Mouse (Mus musculus): Measurements from ENCODE around the gene Slc15a5. TPM values are rescaled to one million over a fixed set of nuclear protein-coding genes. Genes with fewer than 3 reads are reported as not detected.

The Slc15a5 gene
- total and polyA plus RNA-seq, 3 experiments = not detected

GRCm38 (mm10) chr6:138071505-138072107 lies 8.1 kb downstream of the Slc15a5 start:
- no peak overlapping the region for H3K9ac ChIP-seq (ENCODE audit: low read depth, low read length)
- H3K79me2 ChIP-seq (replicated peaks; ENCODE audit: control insufficient read depth, insufficient read depth, low read length) = no peaks in the 10 kb centered on the region
- no peak overlapping the region for H3K4me3 ChIP-seq
- no peaks in the 10 kb centered on the region for H3K4me1 ChIP-seq (ENCODE audit: control insufficient read depth, insufficient read depth, low read length)
- TF ChIP-seq POLR2A (IDR thresholded peaks at IDR 0.05; ENCODE audit: insufficient read depth, low read depth, low read length) = no peak
- no peak for TF ChIP-seq EP300 (IDR thresholded peaks at IDR 0.05; ENCODE audit: insufficient read depth, low read depth, low read length)
- no peak for TF ChIP-seq CTCF (IDR thresholded peaks at IDR 0.05)
- H3K27ac ChIP-seq = no peak overlapping the region
- no peaks in the 10 kb centered on the region for H3K27me3 ChIP-seq (ENCODE audit: control insufficient read depth, insufficient read depth, low read length)
- WGBS = 47% methylated on average over 4 of the region's 4 CpGs
- intact Hi-C loops (cut with DNase I) = loop anchor here (1.0 kb wide), 1 partner anchor 23 kb away; no protein-coding TSS in a partner anchor
- no peak for DNase-seq
- H3K36me3 ChIP-seq (ENCODE audit: control insufficient read depth, insufficient read depth, low read length) = no peaks in the 10 kb centered on the region

DNA sequence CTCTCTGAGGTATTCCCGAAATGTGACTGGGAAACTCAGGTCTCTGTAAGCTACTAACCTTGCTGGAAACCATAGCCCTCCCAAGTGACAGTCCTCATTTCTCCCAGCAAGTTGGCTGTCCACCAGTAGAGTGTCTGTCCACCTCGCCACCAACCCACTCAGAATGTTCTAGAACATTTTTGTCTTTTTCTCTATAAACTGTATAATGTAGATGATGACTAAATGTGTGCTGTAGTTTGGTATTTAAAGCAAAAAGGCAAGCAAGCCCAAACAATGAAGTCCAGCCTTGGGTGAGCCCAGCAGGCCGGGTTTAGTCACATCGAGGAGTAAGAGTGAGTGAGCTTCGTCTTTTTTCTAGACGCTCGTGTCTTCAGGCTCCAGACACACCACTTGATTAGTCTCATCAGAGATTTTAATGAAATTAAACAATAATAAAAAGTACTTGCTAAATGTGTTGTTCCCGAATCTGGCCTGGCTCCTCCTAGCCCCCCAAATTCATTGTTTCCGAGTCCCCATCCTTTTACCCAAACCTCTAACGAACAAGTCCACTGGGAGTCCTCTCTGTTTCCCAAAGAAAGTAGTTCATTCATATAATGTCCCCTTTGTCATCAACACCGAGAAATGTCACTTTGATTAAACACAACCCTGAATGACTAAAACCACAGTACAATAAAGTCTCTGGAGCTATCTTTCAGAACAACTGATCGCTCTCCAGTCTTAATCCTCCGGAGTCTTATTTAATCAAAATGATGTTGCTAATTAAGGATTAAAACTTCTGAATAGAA lies 8.8 kb downstream of the Slc15a5 start:
- intact Hi-C loops (cut with DNase I) = loop anchor here (1.0 kb wide), 1 partner anchor 23 kb away; no protein-coding TSS in a partner anchor
- Histone ChIP-seq H3K79me2 (replicated peaks; ENCODE audit: control insufficient read depth, insufficient read depth, low read length) (no peaks in the 10 kb centered on the region), H3K27ac (no peak overlapping the region), H3K9ac (ENCODE audit: low read depth, low read length) (no peak overlapping the region), H3K4me3 (no peak overlapping the region), H3K36me3 (ENCODE audit: control insufficient read depth, insufficient read depth, low read length) (no peaks in the 10 kb centered on the region), H3K27me3 (ENCODE audit: control insufficient read depth, insufficient read depth, low read length) (no peaks in the 10 kb centered on the region), H3K4me1 (ENCODE audit: control insufficient read depth, insufficient read depth, low read length) (no peaks in the 10 kb centered on the region)
- TF ChIP-seq POLR2A (IDR thresholded peaks at IDR 0.05; ENCODE audit: insufficient read depth, low read depth, low read length) (no peak), EP300 (IDR thresholded peaks at IDR 0.05; ENCODE audit: insufficient read depth, low read depth, low read length) (no peak), CTCF (IDR thresholded peaks at IDR 0.05) (no peak)
- no peak for DNase-seq
- 80% methylated on average over 13 of the region's 13 CpGs for WGBS

DNA sequence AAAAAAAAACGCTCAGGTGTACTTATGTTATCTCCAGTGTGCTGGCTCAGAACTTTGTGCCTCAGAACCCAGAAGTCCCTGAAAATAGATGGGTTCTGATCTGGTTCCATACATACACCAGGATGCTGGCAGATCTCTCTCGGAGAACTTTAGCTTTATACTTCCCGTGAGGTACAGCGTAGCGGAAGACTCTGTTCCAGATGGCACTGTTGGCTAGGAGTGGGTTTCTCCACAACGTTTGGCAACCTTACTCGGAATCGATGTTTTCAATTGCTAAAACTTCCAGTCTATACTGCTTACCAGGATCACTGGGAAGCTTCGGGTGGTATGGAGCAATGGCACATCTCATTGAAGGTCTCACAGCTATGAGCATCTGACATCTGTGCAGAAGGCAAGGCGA lies 9.8 kb downstream of the Slc15a5 start:
- H3K27me3 ChIP-seq (ENCODE audit: control insufficient read depth, insufficient read depth, low read length) = no peaks in the 10 kb centered on the region
- no peaks in the 10 kb centered on the region for H3K36me3 ChIP-seq (ENCODE audit: control insufficient read depth, insufficient read depth, low read length)
- intact Hi-C loops (cut with DNase I) = no loop called here
- TF ChIP-seq POLR2A (IDR thresholded peaks at IDR 0.05; ENCODE audit: insufficient read depth, low read depth, low read length) (no peak), CTCF (IDR thresholded peaks at IDR 0.05) (no peak), EP300 (IDR thresholded peaks at IDR 0.05; ENCODE audit: insufficient read depth, low read depth, low read length) (no peak)
- H3K9ac ChIP-seq (ENCODE audit: low read depth, low read length) = no peak overlapping the region
- no peak overlapping the region for H3K27ac ChIP-seq
- no peak overlapping the region for H3K4me3 ChIP-seq
- DNase-seq = no peak
- no peaks in the 10 kb centered on the region for H3K79me2 ChIP-seq (replicated peaks; ENCODE audit: control insufficient read depth, insufficient read depth, low read length)
- WGBS = 90% methylated on average over 10 of the region's 10 CpGs
- no peaks in the 10 kb centered on the region for H3K4me1 ChIP-seq (ENCODE audit: control insufficient read depth, insufficient read depth, low read length)

GRCm38 (mm10) chr6:138055572-138055971 lies 24.1 kb downstream of the Slc15a5 start:
- no peaks in the 10 kb centered on the region for H3K4me1 ChIP-seq (ENCODE audit: control insufficient read depth, insufficient read depth, low read length)
- H3K36me3 ChIP-seq (ENCODE audit: control insufficient read depth, insufficient read depth, low read length) = no peaks in the 10 kb centered on the region
- no peak overlapping the region for H3K4me3 ChIP-seq
- H3K79me2 ChIP-seq (replicated peaks; ENCODE audit: control insufficient read depth, insufficient read depth, low read length) = no peaks in the 10 kb centered on the region
- TF ChIP-seq EP300 (IDR thresholded peaks at IDR 0.05; ENCODE audit: insufficient read depth, low read depth, low read length) (no peak), CTCF (IDR thresholded peaks at IDR 0.05) (no peak), POLR2A (IDR thresholded peaks at IDR 0.05; ENCODE audit: insufficient read depth, low read depth, low read length) (no peak)
- no peak for DNase-seq
- intact Hi-C loops (cut with DNase I) = loop anchor here (5.0 kb wide), 1 partner anchor 87 kb away; the partner anchor contains the start of gene Mgst1
- no peak overlapping the region for H3K27ac ChIP-seq
- H3K27me3 ChIP-seq (ENCODE audit: control insufficient read depth, insufficient read depth, low read length) = no peaks in the 10 kb centered on the region; the same call in 1 of the 2 replicates
- H3K9ac ChIP-seq (ENCODE audit: low read depth, low read length) = no peak overlapping the region
- WGBS = 49% methylated on average over 15 of the region's 15 CpGs

DNA sequence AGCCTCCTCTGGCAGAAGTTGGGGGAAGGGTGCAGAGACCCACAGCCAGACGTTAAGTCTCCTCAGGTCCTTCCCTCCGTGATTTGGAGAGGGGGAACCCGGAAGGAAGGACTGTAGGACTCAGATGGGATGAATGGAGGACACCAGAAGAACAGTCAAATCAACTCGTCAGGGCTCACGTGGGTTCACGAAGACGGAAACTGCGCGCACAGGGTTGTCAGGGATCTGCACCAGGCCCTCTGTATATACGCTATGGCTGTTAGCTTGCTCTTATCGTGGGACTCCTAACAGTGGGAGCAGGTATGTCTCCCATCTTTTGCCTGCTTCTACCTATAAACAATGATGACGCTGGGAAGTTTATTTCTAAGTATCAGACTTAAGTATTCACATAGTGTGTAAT lies 24.8 kb downstream of the Slc15a5 start:
- intact Hi-C loops (cut with DNase I) = loop anchor here (5.0 kb wide), 1 partner anchor 87 kb away; the partner anchor contains the start of gene Mgst1
- H3K4me3 ChIP-seq = no peak overlapping the region
- DNase-seq = no peak
- H3K9ac ChIP-seq (ENCODE audit: low read depth, low read length) = no peak overlapping the region
- no peaks in the 10 kb centered on the region for H3K79me2 ChIP-seq (replicated peaks; ENCODE audit: control insufficient read depth, insufficient read depth, low read length)
- TF ChIP-seq POLR2A (IDR thresholded peaks at IDR 0.05; ENCODE audit: insufficient read depth, low read depth, low read length) (no peak), EP300 (IDR thresholded peaks at IDR 0.05; ENCODE audit: insufficient read depth, low read depth, low read length) (no peak), CTCF (IDR thresholded peaks at IDR 0.05) (no peak)
- no peaks in the 10 kb centered on the region for H3K4me1 ChIP-seq (ENCODE audit: control insufficient read depth, insufficient read depth, low read length)
- no peaks in the 10 kb centered on the region for H3K36me3 ChIP-seq (ENCODE audit: control insufficient read depth, insufficient read depth, low read length)
- WGBS = 82% methylated on average over 12 of the region's 12 CpGs
- H3K27me3 ChIP-seq (ENCODE audit: control insufficient read depth, insufficient read depth, low read length) = no peaks in the 10 kb centered on the region; the same call in 1 of the 2 replicates
- H3K27ac ChIP-seq = no peak overlapping the region

DNA sequence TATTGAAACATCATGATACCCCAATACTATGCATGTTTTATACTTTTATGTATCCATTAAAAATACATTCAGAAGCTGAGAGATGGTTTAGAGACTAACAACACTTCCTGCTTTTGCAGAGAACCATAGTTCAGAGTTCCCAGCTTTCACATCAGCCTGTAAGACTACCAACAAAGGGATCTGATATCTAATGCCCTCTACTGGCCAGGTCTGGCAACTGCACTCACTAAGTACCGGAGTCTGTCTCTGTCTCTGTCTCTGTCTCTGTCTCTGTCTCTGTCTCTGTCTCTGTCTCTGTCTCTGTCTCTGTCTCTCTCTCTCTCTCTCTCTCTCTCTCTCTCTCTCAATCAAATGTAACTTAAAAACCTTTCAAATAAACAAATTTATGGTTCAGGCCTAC lies 25.6 kb downstream of the Slc15a5 start:
- no peaks in the 10 kb centered on the region for H3K36me3 ChIP-seq (ENCODE audit: control insufficient read depth, insufficient read depth, low read length)
- no peak overlapping the region for H3K27ac ChIP-seq
- intact Hi-C loops (cut with DNase I) = no loop called here
- no peak overlapping the region for H3K9ac ChIP-seq (ENCODE audit: low read depth, low read length)
- WGBS = 63% methylated on average over 1 of the region's 1 CpGs
- peak; percentile 61 for TF ChIP-seq CTCF (IDR thresholded peaks at IDR 0.05)
- no peak for TF ChIP-seq EP300 (IDR thresholded peaks at IDR 0.05; ENCODE audit: insufficient read depth, low read depth, low read length)
- H3K79me2 ChIP-seq (replicated peaks; ENCODE audit: control insufficient read depth, insufficient read depth, low read length) = no peaks in the 10 kb centered on the region
- no peak for DNase-seq
- no peaks in the 10 kb centered on the region; the same call in 1 of the 2 replicates for H3K27me3 ChIP-seq (ENCODE audit: control insufficient read depth, insufficient read depth, low read length)
- no peaks in the 10 kb centered on the region for H3K4me1 ChIP-seq (ENCODE audit: control insufficient read depth, insufficient read depth, low read length)
- H3K4me3 ChIP-seq = no peak overlapping the region
